22 mouse cellular contexts compared by ENCODE assay signal in the genomic region with DNA sequence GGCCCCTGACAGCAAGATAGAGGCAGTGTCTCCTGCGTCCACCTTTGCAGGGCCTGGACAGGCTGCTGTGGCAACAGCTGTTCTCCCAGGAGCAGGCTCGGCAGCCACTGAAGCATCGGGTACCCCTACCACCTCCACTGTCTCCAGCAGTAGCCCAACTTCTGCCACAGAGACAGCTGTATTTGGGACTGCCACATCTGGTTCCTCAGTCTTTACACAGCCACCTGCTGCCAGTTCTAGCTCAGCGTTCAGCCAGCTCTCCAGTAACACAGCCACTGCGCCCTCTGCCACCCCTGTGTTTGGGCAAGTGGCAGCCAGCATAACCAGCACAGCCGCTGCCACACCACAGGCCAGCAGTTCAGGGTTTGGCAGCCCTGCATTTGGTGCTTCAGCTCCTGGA. TPM values are rescaled to one million over a fixed set of nuclear protein-coding genes. Genes with fewer than 3 reads are reported as not detected.
DNase-seq lines count a peak whose midpoint lies in the region; ATAC-seq and TF ChIP-seq lines count a peak whose summit lies in the region.
"Had no signal": no experiment of that assay in that cellular context is flagged by ENCODE, and none has a peak within 500 bp of the region (broad histone marks: within the 10 kb centered on the region; RNA-seq: fewer than 3 reads in every experiment).

No protein-coding gene starts in this region.

- H3K27me3 ChIP-seq in forebrain, postnatal 0 days (ENCODE audit: insufficient read depth, low read length) = no peaks in the 10 kb centered on the region
- H3K27me3 ChIP-seq: CH12.LX; forebrain, embryonic 13.5 days; heart, embryonic 13.5 days; Patski had no signal

- no peaks in the 10 kb centered on the region for H3K9me3 ChIP-seq in forebrain, postnatal 0 days (ENCODE audit: low read length)
- H3K9me3 ChIP-seq: forebrain, embryonic 10.5 days; forebrain, embryonic 13.5 days; G1E; heart, embryonic 13.5 days had no signal

- no peak overlapping the region for H3K27ac ChIP-seq in forebrain, postnatal 0 days (ENCODE audit: low read depth, low read length)
- H3K27ac ChIP-seq: forebrain, embryonic 10.5 days; forebrain, embryonic 13.5 days; heart, embryonic 13.5 days; hindbrain, embryonic 14.5 days; hindbrain, postnatal 0 days had no signal

- H3K4me3 ChIP-seq in forebrain, postnatal 0 days (ENCODE audit: low read depth, low read length) = no peak overlapping the region
- H3K4me3 ChIP-seq: forebrain, embryonic 10.5 days; forebrain, embryonic 13.5 days; heart, embryonic 13.5 days had no signal

- no peaks in the 10 kb centered on the region for H3K4me1 ChIP-seq in forebrain, postnatal 0 days (ENCODE audit: insufficient read depth)
- H3K4me1 ChIP-seq: forebrain, embryonic 10.5 days; forebrain, embryonic 13.5 days had no signal

- no peak for TF ChIP-seq CTCF in forebrain, postnatal 0 days (IDR thresholded peaks at IDR 0.05; ENCODE audit: low read depth)

- DNase-seq in heart, adult 11 months = peak; percentile 86
- DNase-seq in heart, adult 8-10 months (ENCODE audit: low spot score) = no peak
- peak; percentile 31 for DNase-seq in naive thymus-derived CD4-positive, alpha-beta T cell, adult 2 months (ENCODE audit: low read depth)
- DNase-seq in thymus, postnatal 10 days (ENCODE audit: low spot score in 2 of 2) = peak; percentile 71 to 73
- peak; percentile 73 to 80 for DNase-seq in thymus, postnatal 36 days
- DNase-seq in layer of hippocampus, adult 11-12 months (ENCODE audit: low spot score) = no peak
- no peak for DNase-seq in forebrain, postnatal 0 days
- DNase-seq in kidney, postnatal 36 days = no peak
- DNase-seq: adrenal gland, postnatal 10 days; adrenal gland, postnatal 36 days; cerebellum, adult 9-10 months; heart, postnatal 14 days; heart, postnatal 4 days had no signal

- 96% methylated on average over 6 of the region's 6 CpGs for WGBS in forebrain, postnatal 0 days

- peaks cover 75% of the 10 kb centered on the region for H3K36me3 ChIP-seq in forebrain, postnatal 0 days (ENCODE audit: insufficient read depth)

- H3K9ac ChIP-seq in forebrain, postnatal 0 days = no peak overlapping the region
- H3K9ac ChIP-seq: forebrain, embryonic 13.5 days; heart, embryonic 13.5 days; hindbrain, embryonic 14.5 days had no signal

- ATAC-seq in forebrain, postnatal 0 days = no peak
- ATAC-seq: forebrain, embryonic 13.5 days; forebrain, embryonic 16.5 days; hindbrain, postnatal 0 days had no signal

- H3K4me2 ChIP-seq in forebrain, postnatal 0 days (ENCODE audit: low read depth) = no peak overlapping the region
- H3K4me2 ChIP-seq: forebrain, embryonic 13.5 days; heart, embryonic 13.5 days; hindbrain, embryonic 14.5 days had no signal

RNA-seq across cellular contexts. Expression of a gene that starts 50.5 kb away (rescaled TPM):
- total RNA-seq in heart, adult 8-10 months (2022) = 10 to 100 TPM; 12.7 to 26.1 (median 16.3) TPM
- 0.38 and 0.62 TPM in 2 replicates for total RNA-seq in forebrain, postnatal 0 days (2014; rRNA removed)
- polyA plus RNA-seq in forebrain, postnatal 0 days (2015; fragmentation: Nextera tagmentation; extraction: Ambion mirVana) = 0.38 and 0.39 TPM in 2 replicates

RNA-seq across cellular contexts. Expression of a gene that starts 60.0 kb away (rescaled TPM):
- 10 to 100 TPM; 27.1 to 36.7 (median 34.4) TPM for total RNA-seq in heart, adult 8-10 months (2022)
- 19.1 and 23.8 TPM in 2 replicates for total RNA-seq in forebrain, postnatal 0 days (2014; rRNA removed)
- 39.7 and 56.0 TPM in 2 replicates for polyA plus RNA-seq in forebrain, postnatal 0 days (2015; fragmentation: Nextera tagmentation; extraction: Ambion mirVana)

Comparison
In these comparisons a context has a peak if more than half of its experiments do, and no peak if none do; other contexts are left out.
1. DNase-seq: peak in heart, adult 11 months (single experiment), naive thymus-derived CD4-positive, alpha-beta T cell, adult 2 months (single experiment), thymus, postnatal 10 days (2 of 2) and thymus, postnatal 36 days (2 of 2); none in heart, adult 8-10 months (single experiment), layer of hippocampus, adult 11-12 months (single experiment), forebrain, postnatal 0 days (single experiment) and kidney, postnatal 36 days (0 of 2).